Mouse (Mus musculus): ENCODE results near the gene Fancl.

DNA sequence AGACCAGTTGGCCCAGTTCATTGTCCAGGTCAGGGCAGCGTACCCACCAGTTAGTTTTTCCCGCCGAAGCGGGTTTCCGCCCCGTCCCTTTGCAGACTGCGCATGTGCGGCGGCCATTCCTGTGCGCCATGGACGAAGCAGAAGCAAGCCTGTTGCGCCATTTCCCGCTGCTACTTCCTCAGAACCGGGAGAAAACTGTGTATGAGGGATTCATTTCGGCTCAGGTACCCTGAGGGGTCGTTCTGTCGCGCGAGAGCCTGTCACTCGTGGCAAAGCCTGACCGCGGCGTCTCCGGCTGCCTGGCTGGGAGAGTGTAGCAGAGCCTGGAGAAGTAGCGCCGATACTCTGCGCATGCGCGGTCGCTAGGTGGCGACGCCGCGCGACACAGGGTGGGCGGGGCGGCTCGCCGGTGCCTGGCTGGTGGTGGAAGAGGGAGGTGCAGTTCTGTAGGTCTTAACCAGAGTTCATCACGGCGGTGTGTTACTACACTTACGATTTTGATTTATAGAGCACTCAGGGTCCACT is 1.2 kb downstream of the Fancl start:
- no peak for TF ChIP-seq CTCF (IDR thresholded peaks at IDR 0.05; ENCODE audit: control insufficient read depth, insufficient read depth, insufficient read length)
- TF ChIP-seq CEBPB (IDR thresholded peaks at IDR 0.05; ENCODE audit: low read depth) = no peak
- no peak for TF ChIP-seq MYOD1 (IDR thresholded peaks at IDR 0.05; ENCODE audit: control insufficient read depth, insufficient read length, low read depth)
- TF ChIP-seq MYOG (IDR thresholded peaks at IDR 0.05; ENCODE audit: control insufficient read depth, extremely low read depth, insufficient read length) = no peak
- TF ChIP-seq MAX (IDR thresholded peaks at IDR 0.05) = peak; percentile 96
- no peak for TF ChIP-seq USF1 (IDR thresholded peaks at IDR 0.05; ENCODE audit: low read depth)

Measured in C2C12 (cell line).